Mouse (Mus musculus) layer of hippocampus, adult 9-11 months (tissue): ENCODE measurements around the gene Idh2.
"Not testable (repeated sequence)": the region's sequence is repeated elsewhere in the genome, so short reads cannot be mapped to it uniquely, and the experiment has no call there.

ENCODE experiments used
- DNase-seq: peaks from one replicate; pipeline ENCODE4 v3.0.0; 2022

Idh2 gene

GRCm38 (mm10) chr7:80058405-80059063, 56.7 kb downstream of the Idh2 start:
- DNase-seq = no peak

GRCm38 (mm10) chr7:80057781-80058180, 57.4 kb downstream of the Idh2 start:
- no peak for DNase-seq

GRCm38 (mm10) chr7:80057002-80057691, 58.0 kb downstream of the Idh2 start:
- no peak for DNase-seq

GRCm38 (mm10) chr7:80055781-80056180, 59.4 kb downstream of the Idh2 start:
- no peak for DNase-seq

- no peak for DNase-seq
Measured at GRCm38 (mm10) chr7:80053147-80053546, 62.0 kb downstream of the Idh2 start.

GRCm38 (mm10) chr7:80052261-80052660, 62.9 kb downstream of the Idh2 start:
- no peak for DNase-seq

- no peak for DNase-seq
Measured at GRCm38 (mm10) chr7:80051835-80052234, 63.4 kb downstream of the Idh2 start.

- not testable (repeated sequence) for DNase-seq
Measured at GRCm38 (mm10) chr7:80050382-80050781, 64.8 kb downstream of the Idh2 start.

GRCm38 (mm10) chr7:80049746-80050145, 65.4 kb downstream of the Idh2 start:
- no peak for DNase-seq

- DNase-seq = no peak
Measured at GRCm38 (mm10) chr7:80047041-80047440, 68.2 kb downstream of the Idh2 start.
